Mouse (Mus musculus) MEL (cell line): ENCODE data around the gene Mapk7.

Experiments
- CTCF ChIP-seq, 3 experiments: IDR thresholded peaks in 2 of 3; conservative IDR thresholded peaks in 1 of 3; 2 replicates each; pipeline ENCODE4 v1.5.1; 2011 to 2012; ENCODE audit warnings: low read length in 3 of 3, low read depth in 2 of 3, mild to moderate bottlenecking in 2 of 3, improper control_type of control experiment in 1 of 3, inconsistent platforms in 1 of 3, mixed read lengths in 1 of 3, moderate library complexity in 1 of 3; ENCODE audit not compliant: control insufficient read depth in 1 of 3, insufficient read depth in 1 of 3, poor library complexity in 1 of 3, severe bottlenecking in 1 of 3
- EP300 ChIP-seq, 2 experiments: IDR thresholded peaks; 2 replicates each; pipeline ENCODE4 v1.6.1; 2011; ENCODE audit warnings: improper control_type of control experiment in 2 of 2, low read length in 2 of 2, low read depth in 1 of 2, mild to moderate bottlenecking in 1 of 2
- MAFK ChIP-seq: IDR thresholded peaks from 2 replicates; pipeline ENCODE4 v1.6.1; 2011; ENCODE audit warnings: low read depth, mild to moderate bottlenecking, low read length, improper control_type of control experiment, borderline replicate concordance
- POLR2A ChIP-seq, 2 experiments: IDR thresholded peaks; 2 replicates each; pipeline ENCODE4 v1.6.1; 2011 to 2012; ENCODE audit warnings: low read length in 2 of 2, mild to moderate bottlenecking in 2 of 2, control low read depth in 1 of 2, improper control_type of control experiment in 1 of 2, low read depth in 1 of 2, moderate library complexity in 1 of 2; ENCODE audit not compliant: control insufficient read depth in 1 of 2, insufficient read depth in 1 of 2, poor library complexity in 1 of 2
- UBTF ChIP-seq: IDR thresholded peaks from 2 replicates; pipeline ENCODE4 v1.6.1; 2012; ENCODE audit warnings: low read depth, mild to moderate bottlenecking, inconsistent platforms, low read length, improper control_type of control experiment, moderate library complexity, borderline replicate concordance; ENCODE audit not compliant: insufficient read depth
- USF1 ChIP-seq: IDR thresholded peaks from 2 replicates; pipeline ENCODE4 v1.6.1; 2014; ENCODE audit warnings: low read depth, mild to moderate bottlenecking, inconsistent platforms, low read length, improper control_type of control experiment, moderate library complexity
- ZC3H11A ChIP-seq: IDR thresholded peaks from 2 replicates; pipeline ENCODE4 v1.6.1; 2012; ENCODE audit warnings: low read depth, mild to moderate bottlenecking, inconsistent platforms, low read length, improper control_type of control experiment
- ZKSCAN1 ChIP-seq: IDR thresholded peaks from 2 replicates; pipeline ENCODE4 v1.6.1; 2012; ENCODE audit warnings: low read depth, mild to moderate bottlenecking, inconsistent platforms, low read length, improper control_type of control experiment, moderate library complexity
- ZNF384 ChIP-seq: IDR thresholded peaks from 2 replicates; pipeline ENCODE4 v1.6.1; 2012; ENCODE audit warnings: low read depth, mild to moderate bottlenecking, inconsistent platforms, low read length, improper control_type of control experiment

DNA sequence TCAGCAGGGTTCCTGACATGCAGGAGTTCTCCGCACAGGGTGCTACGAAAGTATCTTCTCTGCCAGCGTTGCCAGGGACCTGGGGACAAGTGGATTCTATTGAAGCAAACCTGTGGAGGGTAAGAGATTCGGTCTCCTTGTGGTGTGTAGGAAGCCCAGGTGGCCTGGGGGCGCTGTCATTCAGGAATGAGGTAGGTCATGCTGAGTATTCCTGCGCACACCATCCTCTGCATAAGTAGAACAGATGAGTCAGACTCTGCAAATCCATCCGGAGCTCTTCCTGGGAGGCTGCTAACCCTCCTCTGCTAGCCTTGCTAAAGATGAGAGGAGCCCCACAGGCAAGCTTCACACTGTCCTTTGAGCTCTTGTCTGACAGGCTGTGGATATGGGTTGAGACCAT lies 52.5 kb downstream of the Mapk7 start:
- TF ChIP-seq CTCF (IDR thresholded peaks at IDR 0.05 in 2 of 3, conservative IDR thresholded peaks at IDR 0.05 in 1 of 3; ENCODE audit: control insufficient read depth in 1 of 3, insufficient read depth in 1 of 3, low read depth in 2 of 3, low read length in 3 of 3, poor library complexity in 1 of 3, severe bottlenecking in 1 of 3) (no peak), ZC3H11A (no peak), UBTF (no peak), EP300 (IDR thresholded peaks at IDR 0.05; ENCODE audit: low read depth in 1 of 2, low read length in 2 of 2) (no peak), POLR2A (IDR thresholded peaks at IDR 0.05; ENCODE audit: control insufficient read depth in 1 of 2, insufficient read depth in 1 of 2, low read depth in 1 of 2, low read length in 2 of 2, poor library complexity in 1 of 2) (no peak), ZNF384 (no peak), USF1 (no peak), MAFK (no peak), ZKSCAN1 (no peak)
